Mouse (Mus musculus) embryonic facial prominence, embryonic 15.5 days (tissue): ENCODE measurements around the gene Arhgef16. TPM values are rescaled to one million over a fixed set of nuclear protein-coding genes. Genes with fewer than 3 reads are reported as not detected.

Experiments
- ATAC-seq: fragments of 200-750 bp; cut with Nextera tagmentation; 2 replicates; pipeline ENCODE4 v1.8.0; 2017; ENCODE audit warnings: low read depth, moderate TSS enrichment; ENCODE audit not compliant: insufficient number of reproducible peaks, low FRiP score, low TSS enrichment
- H3K27ac ChIP-seq: fragments of 300-500 bp; sonication (generic); replicated peaks from 2 replicates; pipeline ENCODE4 v1.5.1; 2015; ENCODE audit warnings: mild to moderate bottlenecking, inconsistent platforms
- H3K27me3 ChIP-seq: fragments of 300-500 bp; sonication (generic); 2 replicates; pipeline ENCODE4 v1.6.1; 2015; ENCODE audit warnings: inconsistent platforms
- H3K36me3 ChIP-seq: fragments of 300-500 bp; sonication (generic); 2 replicates; pipeline ENCODE4 v1.6.1; 2015; ENCODE audit warnings: mild to moderate bottlenecking, inconsistent platforms
- H3K4me1 ChIP-seq: fragments of 300-500 bp; sonication (generic); 2 replicates; pipeline ENCODE4 v1.6.1; 2015; ENCODE audit warnings: inconsistent platforms
- H3K4me2 ChIP-seq: fragments of 300-500 bp; sonication (generic); replicated peaks from 2 replicates; pipeline ENCODE4 v1.6.1; 2015; ENCODE audit warnings: mild to moderate bottlenecking, inconsistent platforms
- H3K4me3 ChIP-seq: fragments of 300-500 bp; sonication (generic); replicated peaks from 2 replicates; pipeline ENCODE4 v1.5.1; 2015; ENCODE audit warnings: mild to moderate bottlenecking, inconsistent platforms
- H3K9ac ChIP-seq: fragments of 300-500 bp; sonication (generic); 2 replicates; pipeline ENCODE4 v1.6.1; 2015; ENCODE audit warnings: inconsistent platforms
- H3K9me3 ChIP-seq: fragments of 300-500 bp; sonication (generic); replicated peaks from 2 replicates; pipeline ENCODE4 v1.6.1; 2016; ENCODE audit warnings: inconsistent platforms
- WGBS: fragments of 180-500 bp; shearing (Covaris S2); methylation state at CpG from one replicate; pipeline ENCODE4 v1.1.7; 2015; 5-methylcytosine and 5-hydroxymethylcytosine counted together
- polyA plus RNA-seq: library from polyadenylated mRNA; unstranded; fragments of >200 nt; fragmentation: Nextera tagmentation; extraction: Ambion mirVana; gene quantifications from 2 replicates; pipeline ENCODE4 v1.2.1, GENCODE M21; 2015

The Arhgef16 gene
- polyA plus RNA-seq, 1 experiment from 2014 or later = 7.7 TPM

DNA sequence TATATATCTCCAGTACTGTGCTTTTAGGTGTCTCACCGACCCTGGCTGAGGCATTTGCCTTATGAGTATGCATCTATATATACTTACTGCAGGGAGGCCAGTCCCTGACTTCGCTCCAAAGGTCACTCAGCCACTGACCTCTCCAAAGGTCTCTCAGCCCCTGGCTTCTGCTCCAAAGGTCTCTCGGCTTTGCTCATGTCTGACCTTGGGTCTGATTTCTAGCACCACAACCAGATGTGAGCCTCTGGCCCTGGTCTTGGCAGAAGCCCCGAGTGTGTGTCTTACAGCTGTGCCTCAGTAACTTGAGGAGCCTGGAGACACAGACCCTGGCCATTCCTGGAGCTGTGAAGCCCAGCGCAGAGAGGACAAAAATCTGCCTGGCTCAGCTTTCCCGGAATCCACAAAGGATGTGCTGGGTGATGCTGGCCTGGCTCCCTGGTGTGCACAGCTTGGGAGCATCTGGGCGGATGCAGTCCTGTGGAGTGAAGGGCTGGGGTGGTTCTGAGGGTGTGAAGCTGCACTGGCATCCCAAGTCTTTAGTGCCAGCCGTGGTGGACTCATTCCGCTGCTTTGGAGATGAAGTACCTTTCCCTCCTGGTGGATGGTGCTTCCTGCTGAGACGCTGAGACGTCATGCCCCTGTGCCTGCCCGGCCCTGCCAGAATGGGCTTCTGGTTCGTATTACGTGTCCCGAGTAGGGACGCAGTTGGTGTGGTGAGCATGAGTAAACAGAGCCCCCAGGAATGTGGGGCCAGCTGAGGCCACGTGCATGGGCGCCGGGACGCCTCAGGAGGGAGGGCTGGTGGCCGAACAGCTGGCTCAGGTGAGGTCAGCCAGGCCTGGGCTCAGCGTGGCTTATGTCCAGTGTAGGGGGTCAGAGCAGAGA is 54.0 kb downstream of the Arhgef16 start:
- peak; percentile 20; the same call in 1 of the 2 replicates for ATAC-seq
- H3K36me3 ChIP-seq = peaks cover 19% of the 10 kb centered on the region
- H3K4me1 ChIP-seq = peaks cover 67% of the 10 kb centered on the region
- H3K9ac ChIP-seq = no peak overlapping the region
- no peaks in the 10 kb centered on the region for H3K27me3 ChIP-seq
- peak overlapping the region; percentile 87 for H3K27ac ChIP-seq
- H3K4me3 ChIP-seq = no peak overlapping the region
- no peaks in the 10 kb centered on the region for H3K9me3 ChIP-seq
- WGBS = 21% methylated on average over 22 of the region's 22 CpGs
- no peak overlapping the region for H3K4me2 ChIP-seq

GRCm38 (mm10) chr4:154246115-154247040 is 55.1 kb downstream of the Arhgef16 start:
- H3K4me2 ChIP-seq = peak overlapping the region; percentile 44
- no peak overlapping the region for H3K9ac ChIP-seq
- peaks cover 20% of the 10 kb centered on the region for H3K36me3 ChIP-seq
- H3K4me1 ChIP-seq = peaks cover 75% of the 10 kb centered on the region
- no peak; the same call in 1 of the 2 replicates for ATAC-seq
- H3K27ac ChIP-seq = peak overlapping the region; percentile 87
- WGBS = 15% methylated on average over 19 of the region's 19 CpGs
- H3K27me3 ChIP-seq = no peaks in the 10 kb centered on the region
- H3K9me3 ChIP-seq = no peaks in the 10 kb centered on the region
- 0 out of 2 replicates have a peak overlapping the region, but pooled peaks have one; percentile 18 for H3K4me3 ChIP-seq

DNA sequence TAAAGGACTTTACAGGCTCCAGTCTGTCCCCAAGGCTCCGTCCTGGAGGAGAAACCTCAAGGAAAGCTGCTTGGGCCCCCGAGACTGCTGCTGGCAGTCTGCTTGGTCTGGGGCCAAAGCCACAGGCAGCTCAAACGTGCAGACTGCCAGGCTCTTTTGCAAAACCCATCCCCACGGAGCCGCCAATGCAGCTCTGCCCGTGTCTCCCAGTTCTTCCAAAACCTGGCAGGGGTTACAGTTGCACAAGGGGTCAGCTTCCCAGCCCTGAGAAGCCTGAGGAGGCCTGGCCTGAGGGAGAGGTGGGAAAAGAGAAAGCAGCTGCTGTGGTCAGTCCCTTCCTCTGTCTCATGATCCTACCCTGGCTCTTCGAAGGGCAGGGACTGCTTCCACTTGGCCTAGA is 56.1 kb downstream of the Arhgef16 start:
- ATAC-seq = no peak
- WGBS = 25% methylated on average over 7 of the region's 7 CpGs
- Histone ChIP-seq H3K9me3 (no peaks in the 10 kb centered on the region), H3K27me3 (no peaks in the 10 kb centered on the region), H3K9ac (no peak overlapping the region), H3K4me1 (peaks cover 86% of the 10 kb centered on the region), H3K4me2 (peak overlapping the region; percentile 10; the same call in 1 of the 2 replicates), H3K27ac (peak overlapping the region; percentile 77), H3K4me3 (no peak overlapping the region), H3K36me3 (peaks cover 10% of the 10 kb centered on the region)

- no peak for ATAC-seq
- no peak overlapping the region for H3K27ac ChIP-seq
- peaks cover 98% of the 10 kb centered on the region for H3K4me1 ChIP-seq
- peaks cover 5% of the 10 kb centered on the region; the same call in 1 of the 2 replicates for H3K36me3 ChIP-seq
- 58% methylated on average over 11 of the region's 11 CpGs for WGBS
- peak overlapping the region; percentile 69 for H3K4me2 ChIP-seq
- H3K9ac ChIP-seq = no peak overlapping the region
- H3K27me3 ChIP-seq = no peaks in the 10 kb centered on the region
- H3K9me3 ChIP-seq = no peaks in the 10 kb centered on the region
- 0 out of 2 replicates have a peak overlapping the region, but pooled peaks have one; percentile 8 for H3K4me3 ChIP-seq
These were observed 60.9 kb downstream of the Arhgef16 start for GRCm38 (mm10) chr4:154240608-154241007.

- Histone ChIP-seq H3K4me3 (peak overlapping the region; percentile 50), H3K9me3 (no peaks in the 10 kb centered on the region), H3K36me3 (0 out of 2 replicates have a peak, but pooled peaks cover 5% of the 10 kb centered on the region), H3K27me3 (no peaks in the 10 kb centered on the region), H3K4me1 (peaks cover 97% of the 10 kb centered on the region), H3K9ac (no peak overlapping the region), H3K27ac (0 out of 2 replicates have a peak overlapping the region, but pooled peaks have one; percentile 94), H3K4me2 (peak overlapping the region; percentile 69)
- WGBS = 75% methylated on average over 8 of the region's 8 CpGs
- no peak for ATAC-seq
These were observed 62.3 kb downstream of the Arhgef16 start for GRCm38 (mm10) chr4:154239199-154239598.

DNA sequence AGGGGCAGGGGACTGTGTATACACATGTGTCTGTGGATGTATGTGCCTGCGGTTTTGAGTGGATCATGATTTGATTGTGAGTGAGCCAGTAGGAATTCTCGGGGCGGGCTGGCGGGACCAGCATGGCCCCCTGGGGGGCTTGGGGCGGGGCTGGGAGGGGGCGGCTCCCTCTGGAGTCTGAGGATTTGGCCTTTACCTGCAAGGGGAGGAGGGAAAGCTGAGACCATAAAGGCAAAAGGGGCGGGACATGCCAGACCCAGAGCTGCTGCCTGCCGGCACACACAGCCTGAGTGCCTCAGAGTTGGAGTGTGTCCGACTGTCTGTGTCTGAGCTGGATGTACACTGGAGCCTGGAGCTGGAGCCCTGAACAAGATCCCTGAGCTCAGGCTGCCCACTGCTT is 64.2 kb downstream of the Arhgef16 start:
- peak overlapping the region; percentile 50 for H3K4me3 ChIP-seq
- H3K27me3 ChIP-seq = no peaks in the 10 kb centered on the region
- no peaks in the 10 kb centered on the region for H3K9me3 ChIP-seq
- peaks cover 97% of the 10 kb centered on the region for H3K4me1 ChIP-seq
- H3K4me2 ChIP-seq = peak overlapping the region; percentile 69
- H3K36me3 ChIP-seq = 0 out of 2 replicates have a peak, but pooled peaks cover 5% of the 10 kb centered on the region
- ATAC-seq = peak; percentile 78
- WGBS = 1% methylated on average over 9 of the region's 9 CpGs
- H3K9ac ChIP-seq = peak overlapping the region; percentile 26; the same call in 1 of the 2 replicates
- H3K27ac ChIP-seq = peak overlapping the region; percentile 94

GRCm38 (mm10) chr4:154236893-154237292 is 64.6 kb downstream of the Arhgef16 start:
- WGBS = 2% methylated on average over 10 of the region's 10 CpGs
- peak; percentile 71 for ATAC-seq

GRCm38 (mm10) chr4:154236001-154236400 is 65.5 kb downstream of the Arhgef16 start:
- Histone ChIP-seq H3K4me3 (0 out of 2 replicates have a peak overlapping the region, but pooled peaks have one; percentile 50), H3K36me3 (no peaks in the 10 kb centered on the region), H3K4me1 (peaks cover 99% of the 10 kb centered on the region), H3K27me3 (no peaks in the 10 kb centered on the region), H3K27ac (peak overlapping the region; percentile 94), H3K9me3 (no peaks in the 10 kb centered on the region), H3K9ac (no peak overlapping the region), H3K4me2 (0 out of 2 replicates have a peak overlapping the region, but pooled peaks have one; percentile 69)
- no peak for ATAC-seq
- 52% methylated on average over 3 of the region's 3 CpGs for WGBS

More at GRCm38 (mm10) chr4:154236893-154237292, 64.6 kb downstream of the Arhgef16 start:
- H3K4me1 ChIP-seq = peaks cover 97% of the 10 kb centered on the region
- 0 out of 2 replicates have a peak, but pooled peaks cover under 1% of the 10 kb centered on the region for H3K36me3 ChIP-seq
- H3K27ac ChIP-seq = peak overlapping the region; percentile 94
- H3K27me3 ChIP-seq = no peaks in the 10 kb centered on the region
- no peaks in the 10 kb centered on the region for H3K9me3 ChIP-seq
- peak overlapping the region; percentile 69 for H3K4me2 ChIP-seq
- no peak overlapping the region for H3K9ac ChIP-seq
- H3K4me3 ChIP-seq = peak overlapping the region; percentile 50

- no peaks in the 10 kb centered on the region for H3K36me3 ChIP-seq
- peaks cover 96% of the 10 kb centered on the region for H3K4me1 ChIP-seq
- no peak overlapping the region for H3K9ac ChIP-seq
- H3K27me3 ChIP-seq = no peaks in the 10 kb centered on the region
- H3K4me3 ChIP-seq = no peak overlapping the region
- 34% methylated on average over 4 of the region's 4 CpGs for WGBS
- no peak overlapping the region for H3K4me2 ChIP-seq
- H3K27ac ChIP-seq = peak overlapping the region; percentile 72
- peak; percentile 36; the same call in 1 of the 2 replicates for ATAC-seq
- no peaks in the 10 kb centered on the region for H3K9me3 ChIP-seq
These were observed 69.2 kb downstream of the Arhgef16 start for GRCm38 (mm10) chr4:154232295-154232694.

DNA sequence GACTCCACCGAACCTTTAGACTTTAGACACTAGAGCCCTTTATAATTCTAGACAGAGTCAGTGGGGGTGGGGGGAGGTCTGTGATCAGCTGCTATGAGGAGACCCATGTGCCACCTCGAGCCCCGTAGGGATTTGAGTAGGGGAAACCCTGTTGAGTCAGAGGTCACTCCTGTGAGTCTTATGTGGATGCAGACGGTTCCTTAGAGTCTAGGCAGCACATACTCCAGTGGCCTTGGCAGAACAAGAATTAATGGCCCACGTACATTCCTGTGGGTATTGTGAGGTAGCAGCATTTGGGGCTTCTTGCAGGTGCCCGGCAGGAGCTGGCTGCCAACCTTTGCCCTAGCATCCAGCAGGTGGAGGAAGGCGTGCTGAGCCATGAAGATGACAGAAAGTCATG is 70.1 kb downstream of the Arhgef16 start:
- WGBS = 78% methylated on average over 7 of the region's 7 CpGs
- peaks cover 96% of the 10 kb centered on the region for H3K4me1 ChIP-seq

More for the DNA sequence above, 70.1 kb downstream of the Arhgef16 start:
- Histone ChIP-seq H3K9me3 (no peaks in the 10 kb centered on the region), H3K36me3 (no peaks in the 10 kb centered on the region), H3K9ac (no peak overlapping the region), H3K4me2 (no peak overlapping the region), H3K27ac (no peak overlapping the region), H3K27me3 (no peaks in the 10 kb centered on the region), H3K4me3 (no peak overlapping the region)
- ATAC-seq = no peak
